Mouse (Mus musculus): ENCODE data around the gene Pms1. TPM values are rescaled to one million over a fixed set of nuclear protein-coding genes. Genes with fewer than 3 reads are reported as not detected.

The Pms1 gene
- polyA plus RNA-seq (2014; fragmentation: Illumina TruSeq; extraction: RNeasy Lipid Tissue Mini Kit (QIAGEN cat#74804); ENCODE audit: low read depth, low replicate concordance): 9.5 TPM

DNA sequence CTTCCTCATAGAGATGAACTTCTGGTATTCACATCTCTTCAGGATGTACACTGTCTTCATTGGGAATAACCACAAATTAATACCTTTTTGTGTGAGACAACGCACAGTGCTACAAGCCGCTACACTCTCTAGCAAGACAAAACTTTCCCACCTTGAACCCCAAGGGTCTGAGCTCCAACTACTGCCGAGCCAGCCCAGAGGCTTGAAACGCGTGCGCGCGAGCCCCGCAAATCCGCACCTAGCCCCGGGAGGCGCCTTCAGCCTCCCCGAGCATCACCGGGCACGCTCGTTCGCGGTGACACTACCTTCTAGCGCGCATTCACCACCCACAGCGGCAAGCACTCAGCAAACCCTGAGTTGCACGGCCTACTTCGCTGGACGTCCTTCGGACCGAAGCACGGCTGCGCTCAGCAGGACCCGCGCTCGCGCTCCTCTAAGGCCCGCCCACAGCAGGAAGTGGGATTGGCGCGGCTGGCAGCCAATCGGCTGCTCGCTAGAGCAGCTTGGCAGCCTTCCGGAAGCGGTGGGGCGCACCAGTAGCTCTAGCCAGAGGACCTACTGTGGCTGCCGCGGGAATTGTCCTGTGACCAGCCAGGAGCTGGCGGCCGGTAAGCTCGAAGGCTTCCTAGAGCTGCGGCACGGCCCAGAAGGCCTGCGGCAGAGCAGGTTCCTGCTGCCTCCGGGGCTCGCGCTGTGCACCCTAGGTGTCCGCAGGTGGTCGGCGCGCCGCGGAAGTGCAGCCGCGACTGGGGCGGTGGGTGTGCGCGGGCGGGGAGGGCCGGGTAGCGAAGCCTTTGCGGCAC is at the start of gene Pms1, which contains the start of the genes Ormdl1 and Gm28778:
Gene Pms1, minus strand, starts transcription at position 438 of the 803 bp plus-strand sequence.
Gene Ormdl1, plus strand, starts transcription at position 515 of the 803 bp plus-strand sequence.
Gene Gm28778, plus strand, starts transcription at position 531 of the 803 bp plus-strand sequence.

DNA sequence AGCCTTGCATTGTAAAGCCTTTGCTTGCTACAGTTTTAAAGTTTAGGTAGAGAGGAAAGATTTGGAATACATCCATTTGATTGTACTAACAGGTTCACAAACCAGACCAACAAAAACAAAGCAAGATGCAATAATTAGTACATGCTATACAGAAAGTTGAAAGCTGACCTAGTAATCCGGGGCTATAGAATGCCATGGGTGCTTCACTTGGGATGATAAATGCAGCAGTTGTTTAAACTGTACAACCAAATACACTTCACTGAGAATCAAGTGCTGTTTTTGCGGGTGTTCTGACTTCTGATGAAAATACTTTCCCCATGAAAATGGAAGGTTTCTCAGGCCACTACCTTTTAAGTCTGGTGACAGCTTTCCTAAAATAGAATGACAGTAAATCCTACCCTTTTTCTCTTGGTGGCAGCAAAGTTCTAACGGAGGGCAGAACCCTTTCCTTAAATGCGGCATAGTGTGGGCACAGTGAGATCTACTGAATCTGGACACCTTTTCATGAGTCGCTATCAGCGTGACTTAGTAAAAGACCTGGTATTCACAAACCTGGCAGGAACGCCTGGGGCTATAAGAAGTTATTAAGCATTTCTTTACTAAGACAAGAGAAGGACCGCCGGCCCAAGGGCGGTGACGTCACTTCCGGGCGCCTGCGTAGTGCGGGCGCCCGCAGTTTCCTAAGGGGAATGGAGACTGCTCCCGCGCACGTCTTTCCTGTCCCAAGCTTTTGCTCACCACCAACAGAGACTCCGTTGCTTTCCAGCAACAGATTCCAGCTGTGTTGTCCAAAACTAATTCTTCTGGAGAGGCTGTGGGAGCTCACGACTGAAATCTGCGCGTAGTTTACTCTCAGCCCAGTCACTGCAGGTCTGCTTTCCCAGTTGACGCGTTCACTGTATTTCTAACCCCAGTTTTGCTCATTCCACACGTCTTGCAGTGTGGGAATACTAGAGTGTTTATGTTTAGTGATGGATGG is 16.5 kb upstream of the Pms1 start, which contains the start of gene Osgepl1:
Gene Osgepl1, plus strand, starts transcription at position 636 of the 979 bp plus-strand sequence.

DNA sequence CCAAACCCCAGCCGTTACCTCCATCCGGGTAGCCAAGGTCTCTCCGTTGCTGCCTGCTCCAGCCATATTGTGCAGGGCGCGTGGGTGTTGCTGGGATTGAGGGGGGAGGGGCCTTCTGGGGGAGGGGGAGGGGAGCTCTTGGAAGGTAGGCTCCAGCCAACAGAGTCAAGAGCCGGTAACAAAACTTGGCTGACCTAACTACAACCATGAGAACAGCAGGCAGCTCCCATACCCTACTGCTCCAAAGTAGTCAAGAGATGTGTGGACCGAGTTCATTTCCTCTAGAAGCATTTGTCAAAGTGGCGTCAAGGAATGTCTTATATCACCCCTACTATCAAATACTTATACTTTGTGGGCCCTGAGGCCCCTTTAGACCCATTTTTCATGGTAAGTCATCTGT is 109.3 kb downstream of the Pms1 start, which contains the start of gene 1700019A02Rik:
Gene 1700019A02Rik, minus strand, starts transcription at position 101 of the 400 bp plus-strand sequence.

Other genes with a start within 250 kb of the Pms1 start
- gene Mstn, start 235.4 kb downstream of the Pms1 start, polyA plus RNA-seq (2014; fragmentation: Illumina TruSeq; extraction: RNeasy Lipid Tissue Mini Kit (QIAGEN cat#74804); ENCODE audit: low read depth, low replicate concordance): 0.28 TPM
- gene 1700019A02Rik, start 109.4 kb downstream of the Pms1 start, polyA plus RNA-seq (2014; fragmentation: Illumina TruSeq; extraction: RNeasy Lipid Tissue Mini Kit (QIAGEN cat#74804); ENCODE audit: low read depth, low replicate concordance): not detected
- gene Ormdl1, start 77 bp upstream of the Pms1 start, polyA plus RNA-seq (2014; fragmentation: Illumina TruSeq; extraction: RNeasy Lipid Tissue Mini Kit (QIAGEN cat#74804); ENCODE audit: low read depth, low replicate concordance): 83.0 TPM
- gene Gm28778, start 93 bp upstream of the Pms1 start, polyA plus RNA-seq (2014; fragmentation: Illumina TruSeq; extraction: RNeasy Lipid Tissue Mini Kit (QIAGEN cat#74804); ENCODE audit: low read depth, low replicate concordance): not detected
- 41.1 TPM for gene Osgepl1, start 16.6 kb upstream of the Pms1 start, polyA plus RNA-seq (2014; fragmentation: Illumina TruSeq; extraction: RNeasy Lipid Tissue Mini Kit (QIAGEN cat#74804); ENCODE audit: low read depth, low replicate concordance)
- 209 TPM for gene Asdurf, start 55.6 kb upstream of the Pms1 start, polyA plus RNA-seq (2014; fragmentation: Illumina TruSeq; extraction: RNeasy Lipid Tissue Mini Kit (QIAGEN cat#74804); ENCODE audit: low read depth, low replicate concordance)
- not detected for gene Gm28551, start 55.6 kb upstream of the Pms1 start, polyA plus RNA-seq (2014; fragmentation: Illumina TruSeq; extraction: RNeasy Lipid Tissue Mini Kit (QIAGEN cat#74804); ENCODE audit: low read depth, low replicate concordance)
- 95.0 TPM for gene Asnsd1, start 55.7 kb upstream of the Pms1 start, polyA plus RNA-seq (2014; fragmentation: Illumina TruSeq; extraction: RNeasy Lipid Tissue Mini Kit (QIAGEN cat#74804); ENCODE audit: low read depth, low replicate concordance)

Data from sigmoid colon, adult 10 weeks (tissue).